Mouse (Mus musculus) ES-E14 (cell line): ENCODE data around the gene Zfr. TPM values are rescaled to one million over a fixed set of nuclear protein-coding genes. Genes with fewer than 3 reads are reported as not detected.

Experiments
- DNase-seq: peaks from one replicate; pipeline ENCODE4 v3.0.0-alpha.2; 2013; ENCODE audit warnings: low read depth, low spot score
- H3K27ac ChIP-seq: 2 replicates; pipeline ENCODE4 v1.5.1; 2012; ENCODE audit warnings: low read depth, mild to moderate bottlenecking, low read length, moderate library complexity, mixed read lengths; ENCODE audit not compliant: poor library complexity, insufficient read depth, severe bottlenecking
- H3K36me3 ChIP-seq: 2 replicates; pipeline ENCODE4 v1.6.1; 2012; ENCODE audit warnings: mild to moderate bottlenecking, low read length, moderate library complexity, mixed read lengths; ENCODE audit not compliant: control insufficient read depth, poor library complexity, insufficient read depth, severe bottlenecking
- H3K4me1 ChIP-seq, 2 experiments: fragments of 150-350 bp in 1 of 2; sonication (generic) in 1 of 2; 2 replicates each; pipeline ENCODE4 v1.6.1; 2012; ENCODE audit warnings: low read length in 2 of 2, mild to moderate bottlenecking in 1 of 2, mixed read lengths in 1 of 2; ENCODE audit not compliant: control insufficient read depth in 2 of 2, insufficient read depth in 2 of 2, poor library complexity in 1 of 2
- H3K4me3 ChIP-seq, 2 experiments: fragments of 150-350 bp in 1 of 2; sonication (generic) in 1 of 2; 2 replicates each; pipeline ENCODE4 v1.5.1; 2012; ENCODE audit warnings: low read length in 2 of 2, low read depth in 1 of 2, mild to moderate bottlenecking in 1 of 2, mixed read lengths in 1 of 2; ENCODE audit not compliant: insufficient read depth in 1 of 2, poor library complexity in 1 of 2, severe bottlenecking in 1 of 2
- H3K9ac ChIP-seq: 2 replicates; pipeline ENCODE4 v1.6.1; 2012; ENCODE audit warnings: low read depth, mild to moderate bottlenecking, low read length, mixed read lengths; ENCODE audit not compliant: poor library complexity, insufficient read depth, severe bottlenecking
- H3K9me3 ChIP-seq: fragments of 150-350 bp; sonication (generic); 2 replicates; pipeline ENCODE4 v1.6.1; 2012; ENCODE audit warnings: low read depth, mild to moderate bottlenecking, low read length; ENCODE audit not compliant: control insufficient read depth, insufficient read depth
- CHD2 ChIP-seq: IDR thresholded peaks from 2 replicates; pipeline ENCODE4 v1.6.1; 2014; ENCODE audit warnings: mild to moderate bottlenecking, low read depth, low read length, inconsistent platforms
- HCFC1 ChIP-seq: IDR thresholded peaks from 2 replicates; pipeline ENCODE4 v1.6.1; 2012; ENCODE audit warnings: low read length, inconsistent platforms, borderline replicate concordance; ENCODE audit not compliant: insufficient read depth
- MAFK ChIP-seq: IDR thresholded peaks from 2 replicates; pipeline ENCODE4 v1.6.1; 2014; ENCODE audit warnings: mild to moderate bottlenecking, low read depth, low read length, inconsistent platforms; ENCODE audit not compliant: insufficient read depth
- ZC3H11A ChIP-seq: IDR thresholded peaks from 2 replicates; pipeline ENCODE4 v1.6.1; 2012; ENCODE audit warnings: low read depth, mild to moderate bottlenecking, inconsistent platforms, low read length, borderline replicate concordance
- ZNF384 ChIP-seq: IDR thresholded peaks from 2 replicates; pipeline ENCODE4 v1.6.1; 2012; ENCODE audit warnings: low read depth, low read length, inconsistent platforms
- in situ Hi-C, 2 experiments: fragments of 600-800 bp; cut with MboI; formaldehyde crosslinking; loops; one replicate each; pipeline ENCODE4 v1.15.1; 2025; ENCODE audit warnings: low sequenced_read_pairs in 2 of 2, inconsistent platforms in 1 of 2; ENCODE audit not compliant: unreplicated experiment in 2 of 2
- total RNA-seq: library from RNA; depleted of rRNA; stranded (reverse); fragments of 300-350 nt; gene quantifications from 2 replicates; pipeline ENCODE4 v1.2.3, GENCODE M21; 2012

Zfr gene
- total RNA-seq, 1 experiment, result 66.8 TPM

GRCm38 (mm10) chr15:12111232-12111631, 6.4 kb upstream of the Zfr start:
- Histone ChIP-seq H3K27ac (no peak overlapping the region), H3K4me1 (peaks cover 2 to 12% of the 10 kb centered on the region in 2 experiments; a peak in 2 of 4 replicates), H3K9ac (no peak overlapping the region), H3K4me3 (no peak overlapping the region), H3K9me3 (no peaks in the 10 kb centered on the region), H3K36me3 (no peaks in the 10 kb centered on the region)
- no peak for DNase-seq
- in situ Hi-C loops, result no loop called here
- TF ChIP-seq ZC3H11A (no peak), HCFC1 (no peak), CHD2 (no peak), MAFK (no peak), ZNF384 (no peak)

DNA sequence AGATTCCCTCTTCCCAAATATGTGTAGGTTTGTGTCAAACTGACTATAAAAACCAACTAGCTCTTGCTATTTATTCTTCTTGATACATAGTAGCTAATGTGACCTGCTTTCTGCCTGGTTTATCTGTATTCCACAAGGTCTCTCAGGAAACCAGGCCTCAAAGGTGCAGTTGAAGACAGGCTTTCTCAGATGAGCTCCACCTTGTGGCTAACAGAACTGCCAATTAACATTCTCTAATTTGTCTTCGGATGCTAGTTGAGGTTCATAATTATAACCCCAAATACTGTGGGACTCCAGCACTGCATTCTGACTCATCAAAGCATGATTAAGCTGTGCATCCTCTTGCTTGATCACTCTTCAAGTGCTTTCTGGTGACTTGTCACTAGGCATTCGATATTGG, 4.2 kb upstream of the Zfr start:
- H3K36me3 ChIP-seq, result no peaks in the 10 kb centered on the region
- in situ Hi-C loops, result no loop called here
- no peak overlapping the region for H3K9ac ChIP-seq
- DNase-seq, result no peak
- H3K9me3 ChIP-seq, result no peaks in the 10 kb centered on the region
- H3K4me1 ChIP-seq, result peaks cover 4% of the 10 kb centered on the region in 2 experiments; a peak in 1 of 4 replicates
- H3K4me3 ChIP-seq, result no peak overlapping the region
- TF ChIP-seq ZC3H11A, result no peak
- TF ChIP-seq ZNF384, result no peak
- no peak for TF ChIP-seq CHD2
- no peak for TF ChIP-seq HCFC1
- TF ChIP-seq MAFK, result no peak
- H3K27ac ChIP-seq, result no peak overlapping the region

- no peak overlapping the region for H3K27ac ChIP-seq
- no peak overlapping the region for H3K4me3 ChIP-seq
- in situ Hi-C loops, result no loop called here
- TF ChIP-seq ZC3H11A (no peak), ZNF384 (no peak), MAFK (no peak), HCFC1 (no peak), CHD2 (no peak)
- H3K4me1 ChIP-seq, result peaks cover 4 to 7% of the 10 kb centered on the region in 2 experiments; a peak in 1 of 4 replicates
- H3K9ac ChIP-seq, result no peak overlapping the region
- H3K9me3 ChIP-seq, result no peaks in the 10 kb centered on the region
- DNase-seq, result no peak
- H3K36me3 ChIP-seq, result no peaks in the 10 kb centered on the region
Measured at GRCm38 (mm10) chr15:12114546-12114945, 3.1 kb upstream of the Zfr start.

DNA sequence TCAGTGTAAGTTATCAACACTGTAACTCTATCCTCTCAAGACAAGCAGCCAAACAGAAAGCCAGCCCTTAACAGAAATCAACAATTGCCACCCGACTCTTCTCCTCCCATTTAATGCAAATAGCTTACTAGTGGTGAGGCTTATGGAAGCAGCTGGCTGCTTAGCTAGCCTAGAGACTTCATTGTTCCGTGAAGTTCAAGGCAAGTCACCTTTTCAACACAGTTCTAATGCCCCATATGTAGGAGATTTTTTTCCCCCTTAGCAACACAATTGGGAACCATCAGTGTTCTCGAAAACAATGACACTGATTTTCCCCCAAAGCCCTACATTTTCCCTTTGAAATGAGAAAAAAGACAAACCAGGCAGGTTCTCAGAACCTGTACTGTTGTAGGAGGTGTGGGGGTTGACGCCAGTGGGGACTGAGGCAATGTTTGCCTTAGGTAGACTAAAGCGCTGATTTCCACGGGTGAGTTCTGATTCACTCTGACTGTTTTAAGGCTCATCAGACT, 1.9 kb upstream of the Zfr start:
- no peaks in the 10 kb centered on the region for H3K36me3 ChIP-seq
- TF ChIP-seq ZNF384 (no peak), ZC3H11A (no peak), MAFK (no peak), HCFC1 (no peak), CHD2 (no peak)
- in situ Hi-C loops, result no loop called here
- peak overlapping the region in 1 of 2 experiments; percentile 22; a peak in 1 of 4 replicates for H3K4me3 ChIP-seq
- H3K9ac ChIP-seq, result no peak overlapping the region
- H3K4me1 ChIP-seq, result peaks cover 4 to 7% of the 10 kb centered on the region in 2 experiments; a peak in 1 of 4 replicates
- no peak for DNase-seq
- H3K9me3 ChIP-seq, result no peaks in the 10 kb centered on the region
- H3K27ac ChIP-seq, result no peak overlapping the region
